Mouse (Mus musculus): Measurements from ENCODE around the gene Exosc8.
"Not testable (repeated sequence)": the region's sequence is repeated elsewhere in the genome, so short reads cannot be mapped to it uniquely, and the experiment has no call there.

The Exosc8 gene

GRCm38 (mm10) chr3:54735247-54736046, at the start of gene Exosc8, which contains the start of gene Alg5:
Gene Exosc8, minus strand, starts transcription at chr3:54735393.
Gene Alg5, plus strand, starts transcription at chr3:54735539.
- peak; percentile 73 for DNase-seq (ENCODE audit: low read depth, low spot score)

GRCm38 (mm10) chr3:54775989-54776631, 40.9 kb upstream of the Exosc8 start:
- no peak for DNase-seq (ENCODE audit: low read depth, low spot score)

GRCm38 (mm10) chr3:54773613-54774012, 38.4 kb upstream of the Exosc8 start:
- DNase-seq (ENCODE audit: low read depth, low spot score) = no peak

- DNase-seq (ENCODE audit: low read depth, low spot score) = no peak
Measured at GRCm38 (mm10) chr3:54769349-54770275, 34.4 kb upstream of the Exosc8 start.

GRCm38 (mm10) chr3:54768592-54768991, 33.4 kb upstream of the Exosc8 start:
- no peak for DNase-seq (ENCODE audit: low read depth, low spot score)

GRCm38 (mm10) chr3:54766811-54767210, 31.6 kb upstream of the Exosc8 start:
- DNase-seq (ENCODE audit: low read depth, low spot score) = no peak

- no peak for DNase-seq (ENCODE audit: low read depth, low spot score)
Measured at GRCm38 (mm10) chr3:54766034-54766433, 30.8 kb upstream of the Exosc8 start.

- DNase-seq (ENCODE audit: low read depth, low spot score) = not testable (repeated sequence)
Measured at GRCm38 (mm10) chr3:54765521-54765920, 30.3 kb upstream of the Exosc8 start.

- DNase-seq (ENCODE audit: low read depth, low spot score) = no peak
Measured at GRCm38 (mm10) chr3:54764418-54764817, 29.2 kb upstream of the Exosc8 start.

- no peak for DNase-seq (ENCODE audit: low read depth, low spot score)
Measured at GRCm38 (mm10) chr3:54761258-54761657, 26.1 kb upstream of the Exosc8 start.

GRCm38 (mm10) chr3:54760321-54761115, 25.3 kb upstream of the Exosc8 start:
- DNase-seq (ENCODE audit: low read depth, low spot score) = no peak

GRCm38 (mm10) chr3:54759211-54759610, 24.0 kb upstream of the Exosc8 start:
- no peak for DNase-seq (ENCODE audit: low read depth, low spot score)

- no peak for DNase-seq (ENCODE audit: low read depth, low spot score)
Measured at GRCm38 (mm10) chr3:54757446-54757845, 22.3 kb upstream of the Exosc8 start.

- DNase-seq (ENCODE audit: low read depth, low spot score) = peak; percentile 8
Measured at GRCm38 (mm10) chr3:54756058-54756457, 20.9 kb upstream of the Exosc8 start.

- peak; percentile 27 for DNase-seq (ENCODE audit: low read depth, low spot score)
Measured at GRCm38 (mm10) chr3:54755145-54756041, 20.2 kb upstream of the Exosc8 start, which contains the start of gene Smad9. Gene Smad9, plus strand, starts transcription at chr3:54755582.

GRCm38 (mm10) chr3:54753411-54753810, 18.2 kb upstream of the Exosc8 start:
- no peak for DNase-seq (ENCODE audit: low read depth, low spot score)

GRCm38 (mm10) chr3:54745799-54746198, 10.6 kb upstream of the Exosc8 start:
- peak; percentile 11 for DNase-seq (ENCODE audit: low read depth, low spot score)

- DNase-seq (ENCODE audit: low read depth, low spot score) = no peak
Measured at GRCm38 (mm10) chr3:54741965-54742364, 6.8 kb upstream of the Exosc8 start.

GRCm38 (mm10) chr3:54737317-54737716, 2.1 kb upstream of the Exosc8 start:
- DNase-seq (ENCODE audit: low read depth, low spot score) = no peak
